Mouse (Mus musculus) hindbrain, embryonic 11.5 days (tissue): Measurements from ENCODE around the gene Erlin1. TPM values are rescaled to one million over a fixed set of nuclear protein-coding genes. Genes with fewer than 3 reads are reported as not detected.

ENCODE experiments used
- ATAC-seq: fragments of 200-750 bp; cut with Nextera tagmentation; 2 replicates; pipeline ENCODE4 v1.8.0; 2017; ENCODE audit warnings: mild to moderate bottlenecking, moderate TSS enrichment, moderate library complexity; ENCODE audit not compliant: low FRiP score
- DNase-seq: peaks from one replicate; pipeline ENCODE4 v3.0.0-alpha.2; 2015; ENCODE audit warnings: low spot score
- H3K27ac ChIP-seq: fragments of 300-500 bp; sonication (generic); 2 replicates; pipeline ENCODE4 v1.5.1; 2014; ENCODE audit warnings: mild to moderate bottlenecking, low read depth, low read length
- H3K27me3 ChIP-seq: fragments of 300-500 bp; sonication (generic); 2 replicates; pipeline ENCODE4 v1.6.1; 2014; ENCODE audit warnings: mild to moderate bottlenecking, low read length, moderate library complexity, mixed read lengths; ENCODE audit not compliant: control insufficient read depth, insufficient read depth
- H3K36me3 ChIP-seq: fragments of 300-500 bp; sonication (generic); 2 replicates; pipeline ENCODE4 v1.6.1; 2014; ENCODE audit warnings: mild to moderate bottlenecking, low read length, moderate library complexity, mixed read lengths; ENCODE audit not compliant: control insufficient read depth, insufficient read depth
- H3K4me1 ChIP-seq: fragments of 300-500 bp; sonication (generic); replicated peaks from 2 replicates; pipeline ENCODE4 v1.6.1; 2014; ENCODE audit warnings: low read length, mixed read lengths; ENCODE audit not compliant: control insufficient read depth, insufficient read depth
- H3K4me2 ChIP-seq: fragments of 300-500 bp; sonication (generic); replicated peaks from 2 replicates; pipeline ENCODE4 v1.6.1; 2014; ENCODE audit warnings: mild to moderate bottlenecking, low read depth, low read length
- H3K4me3 ChIP-seq: fragments of 300-500 bp; sonication (generic); 2 replicates; pipeline ENCODE4 v1.5.1; 2014; ENCODE audit warnings: low read depth, low read length
- H3K9ac ChIP-seq: fragments of 300-500 bp; sonication (generic); 2 replicates; pipeline ENCODE4 v1.6.1; 2014; ENCODE audit warnings: low read depth, low read length
- H3K9me3 ChIP-seq: fragments of 300-500 bp; sonication (generic); 2 replicates; pipeline ENCODE4 v1.6.1; 2016; ENCODE audit warnings: low read length; ENCODE audit not compliant: control insufficient read depth
- WGBS: fragments of 180-500 bp; shearing (Covaris S2); extraction: QIAGEN DNeasy Blood & Tissue Kit; methylation state at CpG from one replicate; pipeline ENCODE4 v1.1.7; 2014; 5-methylcytosine and 5-hydroxymethylcytosine counted together
- polyA plus RNA-seq: library from polyadenylated mRNA; unstranded; fragments of >200 nt; fragmentation: Nextera tagmentation; extraction: Ambion mirVana; gene quantifications from 2 replicates; pipeline ENCODE4 v1.2.1, GENCODE M21; 2014

Gene Erlin1
- polyA plus RNA-seq, result 15.8 and 18.7 TPM in 2 replicates

DNA sequence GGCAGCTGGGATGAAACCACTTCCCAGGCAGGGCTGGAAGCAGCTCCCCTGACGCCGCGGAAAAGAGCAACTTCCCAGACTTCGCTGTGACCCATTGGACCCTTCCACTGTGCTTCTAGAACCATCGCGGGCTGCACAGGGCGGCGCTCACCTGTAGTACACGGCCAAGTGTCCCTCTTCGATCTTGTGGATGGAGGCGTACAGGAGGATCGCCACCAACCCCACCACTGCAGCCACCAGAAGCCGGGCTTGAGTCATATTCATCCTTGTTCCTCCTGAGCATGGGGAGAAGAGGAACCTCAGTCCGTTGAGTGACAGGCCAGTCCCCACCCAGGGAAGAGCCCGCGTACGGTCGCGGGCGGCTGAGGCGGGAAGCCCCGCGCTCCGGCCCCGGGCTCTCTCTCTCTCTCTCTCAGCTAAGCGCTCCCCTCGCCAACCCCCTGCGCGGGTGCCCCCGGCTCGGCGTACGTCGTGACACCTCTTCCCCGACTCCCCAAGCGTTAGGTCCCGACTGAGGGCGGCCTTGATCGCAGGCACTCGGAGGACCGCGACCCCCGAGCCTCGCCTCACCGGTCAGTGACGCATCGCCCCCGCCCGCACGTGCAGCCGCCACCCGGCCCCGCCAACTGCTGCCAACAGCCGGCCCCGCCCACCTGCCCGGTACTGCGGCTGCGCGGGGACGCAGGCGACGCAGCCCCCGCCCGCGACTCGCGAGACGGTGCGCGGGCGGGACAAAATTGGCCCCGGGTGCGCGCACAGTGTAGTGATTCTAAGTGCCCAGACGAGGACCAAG lies at the start of gene Erlin1:
Erlin1 (minus strand) TSS at position 665 of the 793 bp plus-strand sequence.
- 0% methylated on average over 61 of the region's 75 CpGs for WGBS
- H3K27ac ChIP-seq, result no peak within 1 kb of the TSS
- ATAC-seq, result peak; percentile 96

DNA sequence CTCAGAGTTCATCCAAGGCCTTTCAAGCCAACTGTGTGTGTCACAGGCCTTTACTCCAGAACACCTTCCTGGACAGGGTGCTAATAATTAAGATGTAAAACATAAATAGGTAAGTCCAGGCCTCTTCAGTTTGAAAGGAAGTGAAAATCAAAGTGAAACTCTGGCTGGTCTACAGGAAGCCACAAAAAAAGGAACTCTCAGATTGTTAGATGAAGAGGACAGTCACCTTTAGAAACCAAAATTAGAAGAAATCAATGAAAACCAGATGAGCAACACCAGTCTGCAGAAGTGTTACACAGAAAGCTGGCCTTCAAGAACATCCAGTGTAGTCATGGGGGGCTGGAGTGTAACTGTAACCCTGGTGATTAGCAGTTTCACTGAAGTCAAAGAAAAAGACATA lies 48.2 kb upstream of the Erlin1 start:
- no peaks in the 10 kb centered on the region for H3K4me1 ChIP-seq
- H3K4me3 ChIP-seq, result no peak overlapping the region
- no peak for DNase-seq
- H3K27me3 ChIP-seq, result no peaks in the 10 kb centered on the region
- no peak overlapping the region for H3K4me2 ChIP-seq
- no peak for ATAC-seq
- H3K27ac ChIP-seq, result no peak overlapping the region
- no peaks in the 10 kb centered on the region for H3K9me3 ChIP-seq
- H3K36me3 ChIP-seq, result peaks cover 11% of the 10 kb centered on the region
- no peak overlapping the region for H3K9ac ChIP-seq

More for the DNA sequence above, at the start of gene Erlin1:
- H3K4me3 ChIP-seq, result peak within 1 kb of the TSS; percentile 57
- H3K4me2 ChIP-seq, result peak within 1 kb of the TSS; percentile 88
- H3K9ac ChIP-seq, result peak within 1 kb of the TSS; percentile 62
- no peaks in the 10 kb centered on the region for H3K4me1 ChIP-seq
- no peaks in the 10 kb centered on the region for H3K27me3 ChIP-seq
- peak; percentile 92 for DNase-seq
- no peaks in the 10 kb centered on the region for H3K9me3 ChIP-seq
- H3K36me3 ChIP-seq, result 0 out of 2 replicates have a peak, but pooled peaks cover 2% of the 10 kb centered on the region

DNA sequence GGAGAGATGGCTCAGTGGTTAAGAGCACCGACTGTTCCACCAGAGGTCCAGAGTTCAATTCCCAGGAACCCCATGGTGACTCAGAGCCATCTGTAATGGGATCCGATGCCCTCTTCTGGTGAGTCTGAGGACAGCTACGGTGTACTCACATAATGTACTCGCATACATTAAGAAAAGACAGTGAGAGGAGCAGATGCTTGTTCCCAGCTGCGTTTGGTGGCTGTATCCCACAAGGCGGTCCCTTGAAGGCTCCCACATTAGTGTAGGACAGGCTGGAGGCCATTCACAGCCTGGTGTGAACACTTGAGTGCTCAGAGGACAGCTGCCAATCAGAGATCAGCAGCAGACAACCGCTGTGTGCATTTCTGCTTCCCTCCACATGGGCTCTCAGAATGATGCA lies 42.1 kb upstream of the Erlin1 start:
- Histone ChIP-seq H3K9me3 (no peaks in the 10 kb centered on the region), H3K4me2 (no peak overlapping the region), H3K4me3 (no peak overlapping the region), H3K27me3 (no peaks in the 10 kb centered on the region), H3K4me1 (peaks cover 1% of the 10 kb centered on the region; the same call in 1 of the 2 replicates), H3K9ac (no peak overlapping the region), H3K36me3 (peaks cover 7% of the 10 kb centered on the region; the same call in 1 of the 2 replicates), H3K27ac (no peak overlapping the region)
- ATAC-seq (no peak), DNase-seq (peak; percentile 54)
- 61% methylated on average over 7 of the region's 7 CpGs for WGBS

DNA sequence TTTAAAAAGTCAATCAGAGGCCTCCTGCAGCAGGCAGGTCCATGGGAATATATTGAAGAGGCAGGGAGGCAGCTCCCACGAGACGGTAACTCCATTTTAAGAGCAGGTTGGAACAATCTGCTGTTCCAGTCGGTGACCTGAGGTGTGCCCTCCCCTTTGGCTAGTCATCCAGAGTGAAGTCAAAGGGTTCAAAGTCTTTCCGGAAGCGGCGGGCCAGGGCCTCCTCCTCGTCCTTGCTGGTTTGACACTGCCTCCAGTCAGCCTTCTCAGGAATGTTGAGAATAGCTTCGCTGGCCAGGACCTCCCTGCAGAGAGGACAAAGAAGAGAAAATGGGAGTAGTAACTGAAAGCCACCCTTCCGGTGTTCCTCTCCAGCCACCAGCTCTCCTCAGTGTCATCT lies 40.8 kb upstream of the Erlin1 start:
- no peaks in the 10 kb centered on the region for H3K9me3 ChIP-seq
- H3K27me3 ChIP-seq, result no peaks in the 10 kb centered on the region
- H3K4me2 ChIP-seq, result no peak overlapping the region
- H3K36me3 ChIP-seq, result peaks cover 7% of the 10 kb centered on the region; the same call in 1 of the 2 replicates
- WGBS, result 88% methylated on average over 9 of the region's 9 CpGs
- H3K4me1 ChIP-seq, result peaks cover 5% of the 10 kb centered on the region; the same call in 1 of the 2 replicates
- H3K4me3 ChIP-seq, result no peak overlapping the region
- no peak for ATAC-seq
- no peak overlapping the region for H3K27ac ChIP-seq
- no peak overlapping the region for H3K9ac ChIP-seq
- DNase-seq, result no peak

DNA sequence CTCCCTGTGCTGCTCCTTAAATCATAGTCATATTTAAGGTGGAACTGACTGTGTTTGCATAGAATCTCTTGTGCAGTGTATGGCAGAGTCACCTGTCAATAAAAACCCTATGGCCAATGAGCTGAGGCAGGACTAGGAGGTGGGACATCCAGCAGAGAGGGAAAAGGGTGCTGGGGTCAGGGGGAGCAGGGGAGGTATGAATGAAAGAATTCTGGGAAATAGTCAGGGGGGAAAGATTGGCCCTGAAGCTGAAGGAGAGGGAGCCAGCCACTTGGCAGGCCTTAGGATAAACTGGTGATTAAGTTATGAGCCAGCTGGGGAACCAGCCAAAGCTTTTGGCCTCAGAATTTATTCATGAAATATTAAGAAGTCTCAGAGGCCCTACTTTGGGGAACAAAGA lies 39.4 kb upstream of the Erlin1 start:
- Histone ChIP-seq H3K36me3 (peaks cover 5% of the 10 kb centered on the region; the same call in 1 of the 2 replicates), H3K9ac (no peak overlapping the region), H3K4me1 (peaks cover 5% of the 10 kb centered on the region; the same call in 1 of the 2 replicates), H3K27ac (no peak overlapping the region), H3K9me3 (no peaks in the 10 kb centered on the region), H3K4me2 (no peak overlapping the region), H3K4me3 (no peak overlapping the region), H3K27me3 (no peaks in the 10 kb centered on the region)
- ATAC-seq (no peak), DNase-seq (no peak)

DNA sequence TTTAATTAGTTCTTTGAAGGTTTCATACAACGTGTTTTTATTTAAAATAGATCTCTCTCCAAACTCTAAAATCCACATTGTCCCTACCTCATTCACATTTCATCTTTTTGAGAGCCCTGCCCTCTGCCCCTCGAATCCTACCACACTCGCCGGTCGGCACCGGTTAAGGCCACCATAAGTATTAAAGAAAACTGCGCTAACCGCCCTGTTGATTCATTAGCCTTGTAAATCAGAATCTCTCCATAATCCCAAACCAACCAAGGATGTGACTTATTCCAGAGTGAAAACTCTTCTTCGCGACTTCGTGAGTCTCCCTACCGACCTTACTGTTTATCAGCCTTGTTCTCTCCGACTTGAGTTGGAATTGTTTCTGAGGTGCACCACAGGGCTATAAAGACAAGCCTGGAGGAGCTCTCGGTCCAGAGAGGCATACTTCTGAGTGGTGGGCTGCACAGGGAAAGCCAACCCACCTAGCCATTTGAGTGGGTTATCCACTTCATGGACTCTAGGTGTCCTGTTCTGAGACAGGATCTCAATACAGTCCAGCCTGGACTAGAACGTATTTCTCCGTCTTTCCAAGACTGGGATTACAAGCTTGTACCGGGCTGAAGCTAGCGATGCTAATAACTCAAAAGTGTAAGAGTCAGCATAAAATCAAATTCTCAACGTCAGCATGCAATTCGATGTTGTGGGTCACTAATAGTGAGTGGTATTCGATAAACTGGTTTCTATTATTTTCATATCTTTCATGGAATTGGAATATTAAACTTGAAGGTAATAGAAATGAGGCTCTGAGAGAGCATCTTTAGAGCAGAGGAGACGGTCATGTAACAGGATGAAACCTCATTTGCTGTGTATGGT lies 38.3 kb upstream of the Erlin1 start:
- H3K27me3 ChIP-seq, result no peaks in the 10 kb centered on the region
- peaks cover 2% of the 10 kb centered on the region; the same call in 1 of the 2 replicates for H3K36me3 ChIP-seq
- peak overlapping the region; percentile 93 for H3K9ac ChIP-seq
- peaks cover 5% of the 10 kb centered on the region; the same call in 1 of the 2 replicates for H3K4me1 ChIP-seq
- H3K27ac ChIP-seq, result no peak overlapping the region
- DNase-seq (peak; percentile 29), ATAC-seq (peak; percentile 53; the same call in 1 of the 2 replicates)
- H3K4me2 ChIP-seq, result peak overlapping the region; percentile 83
- H3K9me3 ChIP-seq, result no peaks in the 10 kb centered on the region
- 30% methylated on average over 22 of the region's 22 CpGs for WGBS
- peak overlapping the region; percentile 97 for H3K4me3 ChIP-seq

DNA sequence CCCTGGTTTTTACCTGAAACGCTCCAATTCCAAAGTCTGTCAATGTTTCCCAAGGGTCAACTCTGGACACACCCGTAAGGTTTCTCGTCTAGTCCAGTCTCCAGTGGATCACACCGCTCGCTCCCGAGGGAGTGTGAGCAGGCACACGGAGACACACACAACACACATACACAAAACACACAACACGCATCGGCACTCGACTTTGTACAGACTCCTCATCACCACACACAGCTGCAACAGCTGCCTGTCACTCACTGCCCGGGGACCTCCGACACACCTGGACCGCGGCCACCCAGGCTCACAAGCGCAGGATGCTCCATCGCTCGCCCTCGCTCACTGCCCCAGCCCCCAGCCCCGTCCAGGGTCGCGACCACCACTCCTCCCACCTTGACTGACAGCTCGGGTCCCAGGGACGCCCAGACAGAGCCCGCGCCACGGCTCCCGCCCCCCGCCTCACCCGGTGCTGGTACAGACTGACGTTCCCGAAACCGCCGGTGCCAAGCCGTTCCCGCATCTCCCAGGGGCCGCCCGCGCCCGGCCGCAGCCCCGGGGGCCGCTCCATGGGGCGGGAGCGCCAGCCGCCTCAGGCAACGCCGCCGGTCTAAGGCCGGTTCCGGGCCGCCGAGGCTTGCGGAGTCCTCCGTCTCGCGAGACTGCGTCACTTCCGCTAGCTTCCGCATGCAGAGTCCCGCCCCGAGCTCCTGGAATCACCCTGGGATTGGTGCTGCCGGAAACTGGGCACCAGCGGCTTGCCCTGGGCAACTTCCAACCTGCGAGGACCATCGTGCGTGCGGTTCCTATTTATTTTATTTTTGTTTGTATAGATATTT lies 37.5 kb upstream of the Erlin1 start, which contains the start of gene Chuk:
Chuk (minus strand) TSS at position 650 of the 830 bp plus-strand sequence.
- Histone ChIP-seq H3K4me1 (peaks cover 5% of the 10 kb centered on the region; the same call in 1 of the 2 replicates), H3K27me3 (no peaks in the 10 kb centered on the region), H3K4me3 (peak within 1 kb of the TSS; percentile 97), H3K9ac (peak within 1 kb of the TSS; percentile 93), H3K9me3 (no peaks in the 10 kb centered on the region), H3K4me2 (peak within 1 kb of the TSS; percentile 83), H3K36me3 (0 out of 2 replicates have a peak, but pooled peaks cover 2% of the 10 kb centered on the region), H3K27ac (peak within 1 kb of the TSS; percentile 60; the same call in 1 of the 2 replicates)
- WGBS, result 1% methylated on average over 67 of the region's 67 CpGs
- ATAC-seq (peak; percentile 99), DNase-seq (peak; percentile 98)

DNA sequence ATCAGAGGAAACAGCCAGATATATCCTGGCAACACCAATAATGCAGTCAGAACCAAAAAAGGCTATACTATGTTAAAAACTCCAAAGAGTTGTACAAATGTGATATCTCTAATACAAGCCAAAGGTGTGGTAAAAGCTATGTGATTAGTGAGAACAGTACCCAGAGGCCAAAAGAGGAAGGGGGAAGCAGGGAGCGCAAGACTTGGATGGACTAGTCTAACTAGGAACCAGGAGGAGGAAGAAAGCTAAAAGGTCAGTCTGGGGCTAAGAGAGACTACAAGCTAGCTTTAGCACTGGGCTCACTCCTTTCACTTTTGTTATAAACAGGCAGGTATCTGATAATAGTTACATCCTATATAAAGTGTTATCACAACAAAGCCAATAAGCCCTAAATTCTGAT lies 34.8 kb upstream of the Erlin1 start:
- H3K27me3 ChIP-seq, result no peaks in the 10 kb centered on the region
- ATAC-seq (no peak), DNase-seq (no peak)
- H3K9me3 ChIP-seq, result no peaks in the 10 kb centered on the region
- H3K4me2 ChIP-seq, result no peak overlapping the region
- H3K9ac ChIP-seq, result no peak overlapping the region
- H3K36me3 ChIP-seq, result no peaks in the 10 kb centered on the region
- 90% methylated on average over 1 of the region's 1 CpGs for WGBS
- H3K4me3 ChIP-seq, result no peak overlapping the region
- no peak overlapping the region for H3K27ac ChIP-seq
- peaks cover 5% of the 10 kb centered on the region; the same call in 1 of the 2 replicates for H3K4me1 ChIP-seq
